Mouse (Mus musculus): ENCODE results near the gene Tsga13. TPM values are rescaled to one million over a fixed set of nuclear protein-coding genes. Genes with fewer than 3 reads are reported as not detected.

The Tsga13 gene
- polyA plus RNA-seq (2015; fragmentation: Nextera tagmentation; extraction: Ambion mirVana): not detected in 2 replicates

DNA sequence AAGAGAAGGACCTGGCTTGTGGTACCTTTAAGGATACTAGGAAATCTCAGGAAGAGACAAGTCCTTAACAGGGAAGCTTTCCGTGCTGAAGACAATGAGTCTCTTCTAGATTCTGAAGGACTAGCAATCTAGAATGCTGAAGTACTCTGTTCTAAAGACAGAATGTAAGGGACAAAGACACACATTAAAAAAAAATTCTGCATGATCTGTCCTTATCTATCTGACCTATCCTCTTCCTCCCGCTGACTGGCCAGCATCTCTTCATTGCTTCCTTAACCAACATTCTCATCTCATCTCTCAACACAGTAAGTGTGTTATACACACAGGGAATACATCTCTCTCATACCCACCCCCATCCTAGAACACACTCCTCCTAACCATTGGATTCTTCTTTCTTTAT, at the start of gene Tsga13:
TSS of gene Tsga13 (minus strand) at position 101 of the 400 bp plus-strand sequence.
- H3K27me3 ChIP-seq: 0 out of 2 replicates have a peak, but pooled peaks cover 3% of the 10 kb centered on the region
- ATAC-seq (ENCODE audit: insufficient read depth): no peak
- WGBS (ENCODE audit: insufficient replicate concordance): 52% methylated on average over 2 of the region's 2 CpGs

DNA sequence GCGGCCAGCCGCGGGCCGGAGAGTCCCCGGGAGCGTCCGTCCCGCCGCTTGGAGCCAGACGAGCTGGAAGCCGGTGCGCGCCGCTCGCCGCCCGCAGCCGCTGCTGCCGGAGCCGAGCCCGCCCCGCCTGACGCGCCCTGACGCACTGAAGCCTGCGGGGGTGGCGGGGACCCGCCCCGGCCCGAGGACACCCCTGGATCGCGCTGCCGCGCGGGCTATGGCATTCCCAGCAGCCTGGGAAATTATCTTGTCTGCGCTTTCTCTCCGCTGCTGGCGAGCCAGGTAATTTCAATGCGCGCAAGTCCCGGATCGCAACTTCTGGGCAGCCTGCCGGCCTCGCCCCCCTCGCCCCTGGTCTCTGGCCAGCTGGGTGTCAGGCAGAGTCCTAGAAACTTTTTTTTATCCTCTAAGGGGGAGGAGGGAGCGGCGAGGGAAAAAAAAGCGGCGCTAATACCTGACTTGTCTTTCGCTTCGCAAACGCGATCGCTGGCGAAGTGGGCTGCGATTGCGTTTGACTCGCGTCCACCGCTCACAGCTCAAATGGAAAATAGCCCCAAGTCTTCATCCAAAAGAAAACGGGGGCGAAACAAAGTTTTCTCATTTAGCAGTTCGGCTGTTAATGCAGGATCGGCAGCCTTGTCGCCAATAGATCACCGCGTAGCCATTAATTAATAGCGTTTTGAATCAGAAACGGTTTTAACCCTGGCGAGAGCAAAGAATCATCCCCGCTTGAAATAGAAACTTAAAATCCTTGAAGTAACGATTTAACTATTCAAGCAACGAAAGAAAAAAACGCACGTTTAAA, 43.6 kb upstream of the Tsga13 start, which contains the start of gene Klf14:
TSS of gene Klf14 (minus strand) at position 343 of the 805 bp plus-strand sequence.
- Histone ChIP-seq H3K4me1 (replicated peaks) (no peaks in the 10 kb centered on the region), H3K4me2 (peak within 1 kb of the TSS; percentile 60), H3K27ac (replicated peaks) (no peak within 1 kb of the TSS), H3K9me3 (replicated peaks) (peaks cover 5% of the 10 kb centered on the region), H3K27me3 (peaks cover 72% of the 10 kb centered on the region), H3K9ac (no peak within 1 kb of the TSS), H3K36me3 (replicated peaks) (no peaks in the 10 kb centered on the region), H3K4me3 (replicated peaks) (peak within 1 kb of the TSS; percentile 47)
- whole genome bisulfite sequencing (ENCODE audit: insufficient replicate concordance): 1% methylated on average over 75 of the region's 75 CpGs
- no peak for ATAC-seq (ENCODE audit: insufficient read depth)

More for the DNA sequence above, at the start of gene Tsga13:
- Histone ChIP-seq H3K9ac (no peak within 1 kb of the TSS), H3K4me2 (no peak within 1 kb of the TSS), H3K4me1 (replicated peaks) (no peaks in the 10 kb centered on the region), H3K36me3 (replicated peaks) (no peaks in the 10 kb centered on the region), H3K27ac (replicated peaks) (no peak within 1 kb of the TSS), H3K4me3 (replicated peaks) (no peak within 1 kb of the TSS), H3K9me3 (replicated peaks) (no peaks in the 10 kb centered on the region)

DNA sequence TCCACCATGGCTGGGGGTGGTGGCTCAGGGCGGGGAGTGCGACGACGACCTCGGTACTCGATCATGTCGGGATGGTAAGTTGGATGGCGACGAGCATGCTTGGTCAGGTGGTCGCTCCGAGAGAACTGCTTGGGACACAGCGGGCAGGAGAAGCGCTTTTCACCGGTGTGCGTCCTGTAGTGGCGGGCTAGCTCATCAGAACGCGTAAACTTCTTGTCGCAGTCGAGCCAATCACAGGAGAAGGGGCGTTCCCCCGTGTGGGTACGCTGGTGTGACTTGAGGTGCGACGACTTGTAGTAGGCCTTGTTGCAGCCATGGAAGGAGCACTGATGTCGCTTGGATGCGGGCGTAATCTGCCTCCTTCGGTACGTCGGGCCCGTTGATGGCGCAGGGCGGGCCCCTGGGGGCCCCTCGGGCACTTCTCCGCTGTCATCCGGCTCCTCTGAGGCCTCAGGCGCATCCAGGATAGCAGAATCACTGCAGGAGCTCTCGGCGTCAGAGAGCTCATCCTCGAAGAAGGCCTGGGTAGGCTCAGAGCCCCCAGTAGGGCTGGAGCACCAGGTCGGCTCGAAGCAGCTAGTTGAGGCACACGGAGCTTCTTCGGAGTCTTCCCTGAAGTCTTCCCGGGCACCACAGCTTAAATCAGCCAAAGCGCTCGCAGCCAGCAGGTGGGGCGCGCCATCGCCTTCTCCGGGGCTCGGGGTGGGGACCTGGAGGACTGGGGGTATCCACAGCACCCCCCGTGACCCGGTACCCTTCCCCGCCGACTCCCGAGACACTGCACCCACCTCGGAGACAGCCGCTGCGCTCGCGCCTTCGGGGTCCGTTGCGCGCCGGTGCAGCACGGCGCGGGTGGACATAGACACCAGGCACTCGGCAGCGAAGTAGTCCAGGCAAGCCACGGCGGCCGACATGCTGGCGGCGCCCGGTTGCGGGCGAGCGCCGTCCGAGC, 42.7 kb upstream of the Tsga13 start:
- peak overlapping the region; percentile 60 for H3K4me2 ChIP-seq
- H3K4me3 ChIP-seq (replicated peaks): peak overlapping the region; percentile 47
- peaks cover 65% of the 10 kb centered on the region for H3K27me3 ChIP-seq
- H3K4me1 ChIP-seq (replicated peaks): no peaks in the 10 kb centered on the region
- ATAC-seq (ENCODE audit: insufficient read depth): no peak
- peaks cover 5% of the 10 kb centered on the region for H3K9me3 ChIP-seq (replicated peaks)
- no peaks in the 10 kb centered on the region for H3K36me3 ChIP-seq (replicated peaks)
- WGBS (ENCODE audit: insufficient replicate concordance): 8% methylated on average over 84 of the region's 84 CpGs
- H3K27ac ChIP-seq (replicated peaks): no peak overlapping the region
- H3K9ac ChIP-seq: no peak overlapping the region

DNA sequence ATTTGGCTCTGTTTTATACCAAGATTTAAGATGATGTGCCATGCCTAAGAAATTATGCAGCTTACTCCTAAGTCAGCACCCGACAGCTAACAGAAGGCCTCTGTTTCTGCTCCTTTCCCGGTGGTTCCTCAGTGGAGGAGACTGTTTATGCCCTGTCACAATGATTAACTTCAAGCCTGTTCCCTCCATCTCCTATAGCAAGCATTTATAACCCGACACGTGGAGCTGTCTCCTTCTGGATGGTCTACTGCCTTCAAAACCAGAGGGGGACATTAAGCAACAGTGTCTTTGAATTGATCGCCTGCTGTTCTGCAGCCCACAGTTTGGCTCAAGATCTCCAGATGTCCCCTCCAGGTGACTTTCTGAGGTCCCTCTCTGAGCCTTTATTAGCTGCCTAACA, 23.9 kb upstream of the Tsga13 start:
- Histone ChIP-seq H3K27me3 (no peaks in the 10 kb centered on the region), H3K4me2 (no peak overlapping the region), H3K9me3 (replicated peaks) (no peaks in the 10 kb centered on the region), H3K4me3 (replicated peaks) (no peak overlapping the region), H3K4me1 (replicated peaks) (no peaks in the 10 kb centered on the region), H3K27ac (replicated peaks) (no peak overlapping the region), H3K36me3 (replicated peaks) (no peaks in the 10 kb centered on the region), H3K9ac (no peak overlapping the region)
- WGBS (ENCODE audit: insufficient replicate concordance): 55% methylated on average over 5 of the region's 5 CpGs
- ATAC-seq (ENCODE audit: insufficient read depth): no peak

DNA sequence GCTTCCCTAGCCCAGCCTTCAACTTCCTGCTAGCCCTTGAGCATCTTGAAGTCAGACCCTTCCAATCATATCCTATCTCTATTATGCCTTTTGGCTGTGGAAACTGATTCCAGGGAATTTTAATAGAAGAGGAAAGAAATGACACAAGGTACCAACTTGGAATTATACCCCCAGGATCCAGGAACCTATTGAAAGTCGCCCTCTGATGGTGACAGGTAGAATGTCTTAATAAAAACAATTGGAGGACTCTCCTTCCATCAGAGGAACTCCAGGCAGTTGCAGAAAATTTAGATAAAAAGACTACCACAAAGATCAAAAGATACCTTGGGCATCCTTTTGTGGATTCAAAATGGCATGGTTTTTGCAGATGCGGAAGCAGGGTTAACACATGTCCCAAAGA, 7.4 kb upstream of the Tsga13 start:
- WGBS (ENCODE audit: insufficient replicate concordance): 33% methylated on average over 2 of the region's 2 CpGs
- no peaks in the 10 kb centered on the region for H3K4me1 ChIP-seq (replicated peaks)
- no peak overlapping the region for H3K4me3 ChIP-seq (replicated peaks)
- no peaks in the 10 kb centered on the region for H3K9me3 ChIP-seq (replicated peaks)
- H3K27me3 ChIP-seq: peaks cover 18% of the 10 kb centered on the region
- no peak overlapping the region for H3K4me2 ChIP-seq
- no peak overlapping the region for H3K27ac ChIP-seq (replicated peaks)
- no peak for ATAC-seq (ENCODE audit: insufficient read depth)
- no peaks in the 10 kb centered on the region for H3K36me3 ChIP-seq (replicated peaks)
- H3K9ac ChIP-seq: no peak overlapping the region

DNA sequence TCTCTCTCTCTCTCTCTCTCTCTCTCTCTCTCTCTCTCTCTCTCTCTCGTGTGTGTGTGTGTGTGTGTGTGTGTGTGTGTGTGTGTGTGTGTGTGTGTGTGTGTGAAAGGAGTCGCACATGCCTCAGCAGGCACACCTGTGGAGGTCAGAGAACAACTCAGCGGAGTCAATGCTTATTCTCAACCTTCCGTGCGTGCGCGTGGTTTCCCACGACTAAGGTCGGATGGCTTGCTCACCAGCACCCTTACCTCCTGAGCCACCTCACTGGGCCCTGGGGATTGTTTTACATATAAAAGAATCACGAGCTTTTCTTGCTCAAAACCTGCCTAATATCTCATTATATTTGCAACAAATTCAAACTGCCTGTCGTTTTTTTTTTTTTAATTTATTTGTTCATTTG, 6.5 kb upstream of the Tsga13 start:
- Histone ChIP-seq H3K4me1 (replicated peaks) (no peaks in the 10 kb centered on the region), H3K36me3 (replicated peaks) (no peaks in the 10 kb centered on the region), H3K9me3 (replicated peaks) (no peaks in the 10 kb centered on the region), H3K27ac (replicated peaks) (no peak overlapping the region), H3K4me2 (no peak overlapping the region), H3K9ac (no peak overlapping the region), H3K27me3 (peaks cover 18% of the 10 kb centered on the region), H3K4me3 (replicated peaks) (no peak overlapping the region)
- no peak for ATAC-seq (ENCODE audit: insufficient read depth)
- WGBS (ENCODE audit: insufficient replicate concordance): 59% methylated on average over 9 of the region's 11 CpGs

DNA sequence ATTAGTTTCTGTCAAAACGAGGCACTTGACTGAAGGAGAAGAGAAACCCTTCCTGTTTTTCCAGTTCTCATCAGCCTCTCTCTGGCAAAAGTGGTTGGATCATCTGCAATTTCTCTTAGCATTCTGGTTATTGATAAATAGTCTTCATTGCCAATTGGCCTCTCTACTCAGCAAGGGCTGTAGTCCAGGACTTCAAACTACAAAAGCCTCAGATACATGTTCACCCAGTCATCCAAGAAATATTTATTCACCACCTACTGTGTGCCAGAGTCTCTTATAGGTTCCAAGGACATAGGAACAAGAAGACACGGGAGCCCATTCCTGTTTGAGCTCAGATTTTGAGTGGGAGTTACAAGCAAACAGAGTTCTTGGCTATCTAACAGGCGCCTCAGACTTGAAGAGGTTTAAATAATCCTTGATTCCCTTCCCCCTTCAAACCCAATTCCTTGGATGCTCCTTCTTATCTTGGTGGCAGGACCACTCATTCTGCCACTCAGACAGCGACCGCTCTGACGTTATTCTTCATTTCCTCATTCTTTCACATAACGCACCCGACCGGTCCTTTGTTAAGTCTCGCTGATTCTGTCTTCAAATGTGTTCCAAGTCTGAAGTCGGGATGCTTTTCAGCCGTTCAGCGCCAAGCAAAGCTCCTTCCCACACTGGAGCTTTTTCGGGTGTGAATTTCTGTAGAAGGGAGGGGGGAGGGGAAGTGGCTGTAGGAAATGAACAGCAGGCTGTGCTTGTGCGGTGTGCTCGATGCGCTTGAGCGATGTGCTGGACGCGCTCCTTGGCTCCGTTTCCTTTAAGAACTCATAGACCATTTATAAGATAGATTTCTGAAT, 5.7 kb upstream of the Tsga13 start:
- Histone ChIP-seq H3K36me3 (replicated peaks) (no peaks in the 10 kb centered on the region), H3K4me1 (replicated peaks) (no peaks in the 10 kb centered on the region), H3K9me3 (replicated peaks) (no peaks in the 10 kb centered on the region), H3K4me2 (no peak overlapping the region), H3K27me3 (peaks cover 18% of the 10 kb centered on the region), H3K9ac (no peak overlapping the region), H3K4me3 (replicated peaks) (no peak overlapping the region), H3K27ac (replicated peaks) (no peak overlapping the region)
- WGBS (ENCODE audit: insufficient replicate concordance): 38% methylated on average over 21 of the region's 21 CpGs
- no peak for ATAC-seq (ENCODE audit: insufficient read depth)

DNA sequence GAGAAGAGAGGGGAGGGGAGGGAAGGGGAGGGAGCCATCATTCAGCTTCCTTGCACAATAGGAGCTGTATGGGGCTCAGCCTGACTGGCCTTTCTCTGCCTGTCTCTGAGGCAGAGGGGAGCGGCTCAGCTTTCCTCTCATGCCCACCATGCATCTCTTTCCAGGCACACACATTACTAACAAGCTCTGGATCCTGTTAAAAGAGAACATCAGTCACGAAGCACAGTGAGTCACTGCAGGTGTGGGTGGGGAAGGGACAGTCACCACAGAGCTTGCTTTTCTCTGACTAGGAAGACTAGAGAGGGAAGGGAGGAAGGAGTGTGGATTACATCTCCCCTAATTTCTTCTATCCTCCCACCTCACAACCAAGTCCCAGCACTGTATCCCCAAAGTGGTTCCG, 7.4 kb downstream of the Tsga13 start:
- Histone ChIP-seq H3K4me3 (replicated peaks) (no peak overlapping the region), H3K9ac (no peak overlapping the region), H3K9me3 (replicated peaks) (no peaks in the 10 kb centered on the region), H3K36me3 (replicated peaks) (no peaks in the 10 kb centered on the region), H3K4me2 (no peak overlapping the region), H3K27ac (replicated peaks) (no peak overlapping the region), H3K27me3 (no peaks in the 10 kb centered on the region), H3K4me1 (replicated peaks) (no peaks in the 10 kb centered on the region)
- no peak for ATAC-seq (ENCODE audit: insufficient read depth)
- WGBS (ENCODE audit: insufficient replicate concordance): 43% methylated on average over 3 of the region's 3 CpGs

DNA sequence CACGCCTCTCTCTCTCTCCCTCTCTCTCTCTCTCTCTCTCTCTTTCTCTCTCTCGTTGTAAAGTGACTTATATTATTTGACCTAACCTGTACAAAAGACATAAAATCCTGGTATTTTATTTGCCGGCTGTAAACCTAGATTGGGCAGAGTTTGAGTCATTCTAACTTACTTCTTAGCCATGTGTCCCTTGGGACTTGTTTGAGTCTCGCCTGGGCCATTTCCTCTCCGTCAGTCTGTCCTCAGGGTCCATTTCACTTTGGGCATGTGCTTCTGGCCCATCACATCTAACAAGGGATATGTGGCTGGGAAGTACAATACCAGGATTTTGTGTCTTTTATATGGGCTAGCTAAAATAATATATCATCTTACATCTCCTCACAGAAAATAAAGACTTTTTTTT, 10.5 kb downstream of the Tsga13 start:
- Histone ChIP-seq H3K36me3 (replicated peaks) (no peaks in the 10 kb centered on the region), H3K9me3 (replicated peaks) (no peaks in the 10 kb centered on the region), H3K27me3 (no peaks in the 10 kb centered on the region), H3K9ac (no peak overlapping the region), H3K27ac (replicated peaks) (no peak overlapping the region), H3K4me1 (replicated peaks) (no peaks in the 10 kb centered on the region), H3K4me2 (no peak overlapping the region), H3K4me3 (replicated peaks) (no peak overlapping the region)
- no peak for ATAC-seq (ENCODE audit: insufficient read depth)
- WGBS (ENCODE audit: insufficient replicate concordance): 61% methylated on average over 5 of the region's 5 CpGs

DNA sequence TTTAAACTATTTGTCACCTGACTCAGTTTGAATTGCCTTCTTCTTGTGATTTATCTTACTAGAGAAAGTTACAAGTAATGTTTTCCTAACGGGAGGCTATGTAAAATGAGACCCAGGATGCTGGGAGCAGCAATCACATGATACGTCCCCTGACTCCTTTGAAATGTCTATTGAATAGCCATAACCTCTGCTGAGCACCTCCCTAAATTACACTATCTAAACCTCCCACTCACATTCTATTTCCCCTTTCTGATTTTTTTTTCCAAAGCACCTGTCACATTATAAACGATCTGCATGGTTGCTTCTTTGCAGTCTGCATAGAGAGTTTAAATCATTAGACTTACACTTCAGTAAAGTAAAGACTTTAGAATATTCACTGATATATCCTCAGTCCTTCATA, 11.3 kb downstream of the Tsga13 start:
- H3K4me3 ChIP-seq (replicated peaks): no peak overlapping the region
- no peak overlapping the region for H3K27ac ChIP-seq (replicated peaks)
- H3K9ac ChIP-seq: no peak overlapping the region
- no peaks in the 10 kb centered on the region for H3K9me3 ChIP-seq (replicated peaks)
- H3K36me3 ChIP-seq (replicated peaks): no peaks in the 10 kb centered on the region
- H3K4me1 ChIP-seq (replicated peaks): no peaks in the 10 kb centered on the region
- no peak for ATAC-seq (ENCODE audit: insufficient read depth)
- H3K4me2 ChIP-seq: no peak overlapping the region
- 33% methylated on average over 3 of the region's 3 CpGs for WGBS (ENCODE audit: insufficient replicate concordance)
- H3K27me3 ChIP-seq: no peaks in the 10 kb centered on the region

Measured in liver, embryonic 15.5 days (tissue).